Mouse (Mus musculus): Measurements from ENCODE around the gene Plagl1. TPM values are rescaled to one million over a fixed set of nuclear protein-coding genes. Genes with fewer than 3 reads are reported as not detected.

Gene Plagl1
- total and polyA plus RNA-seq, 3 experiments = not detected

DNA sequence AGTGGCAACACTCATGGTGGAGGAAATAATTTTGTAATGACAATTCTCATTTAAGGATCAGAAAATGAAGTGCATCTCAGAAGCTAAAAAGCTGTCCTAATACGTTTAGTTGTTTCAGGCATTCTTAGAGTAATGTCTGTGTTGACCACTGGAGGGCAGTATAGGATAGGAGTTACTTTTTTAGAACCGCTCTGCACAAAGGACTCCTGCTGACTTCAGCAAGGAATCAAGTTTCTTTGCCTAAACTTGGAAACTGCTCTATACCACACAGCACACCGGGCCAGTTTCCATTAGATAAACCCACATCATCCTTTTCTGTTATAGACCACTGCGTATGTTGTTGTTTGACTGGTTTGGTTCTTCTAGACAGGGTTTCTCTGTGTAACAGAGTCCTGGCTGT, 43.7 kb upstream of the Plagl1 start:
- Histone ChIP-seq H3K27me3 (ENCODE audit: control insufficient read depth in 1 of 2, insufficient read depth in 2 of 2, low read length in 2 of 2) (no peaks in the 10 kb centered on the region), H3K27ac (ENCODE audit: control insufficient read depth, low read depth, low read length) (no peak overlapping the region), H3K79me2 (ENCODE audit: control insufficient read depth, insufficient read depth, low read length, poor library complexity) (no peaks in the 10 kb centered on the region), H3K4me1 (ENCODE audit: control insufficient read depth in 1 of 2, insufficient read depth in 2 of 2, low read length in 2 of 2) (no peaks in the 10 kb centered on the region), H3K9ac (ENCODE audit: control insufficient read depth, low read depth, low read length, poor library complexity, severe bottlenecking) (no peak overlapping the region), H3K36me3 (ENCODE audit: control insufficient read depth in 1 of 2, insufficient read depth in 2 of 2, low read length in 2 of 2) (no peaks in the 10 kb centered on the region; a peak in 1 of 4 replicates), H3K4me3 (ENCODE audit: control insufficient read depth in 1 of 2, insufficient read depth in 1 of 2, low read depth in 2 of 2, low read length in 2 of 2) (no peak overlapping the region), H3K9me3 (replicated peaks; ENCODE audit: insufficient read depth, low read length) (no peaks in the 10 kb centered on the region)
- peak; percentile 86 for DNase-seq (ENCODE audit: low read depth, low spot score)
- TF ChIP-seq ZC3H11A (IDR thresholded peaks at IDR 0.05; ENCODE audit: low read depth, low read length) = peak; percentile 93
- TF ChIP-seq NRF1 (IDR thresholded peaks at IDR 0.05; ENCODE audit: insufficient read depth, low read depth, low read length, poor library complexity, severe bottlenecking) = no peak
- no peak for TF ChIP-seq CHD1 (IDR thresholded peaks at IDR 0.05; ENCODE audit: low read depth, low read length)
- TF ChIP-seq EP300 (IDR thresholded peaks at IDR 0.05; ENCODE audit: low read depth in 1 of 2, low read length in 2 of 2) = no peak
- no peak for TF ChIP-seq MAFK (IDR thresholded peaks at IDR 0.05; ENCODE audit: borderline replicate concordance, low read depth, low read length)
- peak; percentile 96 for TF ChIP-seq RAD21 (IDR thresholded peaks at IDR 0.05; ENCODE audit: low read depth, low read length)
- no peak for TF ChIP-seq MYC (IDR thresholded peaks at IDR 0.05; ENCODE audit: low read depth, low read length)
- no peak for TF ChIP-seq RCOR1 (IDR thresholded peaks at IDR 0.05; ENCODE audit: low read depth, low read length)
- no peak for TF ChIP-seq MYB (IDR thresholded peaks at IDR 0.05; ENCODE audit: low read depth, low read length)
- peak; percentile 86 for TF ChIP-seq SMC3 (IDR thresholded peaks at IDR 0.05; ENCODE audit: low read depth, low read length)
- TF ChIP-seq CTCF (IDR thresholded peaks at IDR 0.05 in 2 of 3, conservative IDR thresholded peaks at IDR 0.05 in 1 of 3; ENCODE audit: control insufficient read depth in 1 of 3, insufficient read depth in 1 of 3, low read depth in 2 of 3, low read length in 3 of 3, poor library complexity in 1 of 3, severe bottlenecking in 1 of 3) = peak; percentile 39 to 90 (median 62)
- TF ChIP-seq MAZ (IDR thresholded peaks at IDR 0.05; ENCODE audit: low read depth, low read length) = no peak

DNA sequence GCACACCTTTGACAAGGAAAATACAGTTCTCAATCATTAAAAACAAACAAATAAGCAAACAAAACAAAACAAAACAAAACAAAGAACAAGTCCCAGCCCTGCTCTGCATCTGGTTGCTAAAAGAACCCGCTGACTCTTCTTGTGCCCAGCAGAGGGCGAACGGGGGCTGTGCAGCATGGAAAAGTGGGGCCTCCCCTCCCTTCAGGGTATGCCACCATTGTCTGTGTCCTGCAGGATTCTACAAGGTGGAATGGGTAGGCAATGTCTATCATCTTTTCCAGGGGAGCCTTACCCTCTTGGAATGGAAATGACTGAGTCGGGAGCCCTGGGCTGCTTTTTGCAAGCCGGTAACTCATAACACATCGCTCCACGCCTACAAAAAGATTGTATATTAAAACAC, 41.8 kb upstream of the Plagl1 start:
- H3K4me3 ChIP-seq (ENCODE audit: control insufficient read depth in 1 of 2, insufficient read depth in 1 of 2, low read depth in 2 of 2, low read length in 2 of 2) = no peak overlapping the region
- H3K9me3 ChIP-seq (replicated peaks; ENCODE audit: insufficient read depth, low read length) = no peaks in the 10 kb centered on the region
- DNase-seq (ENCODE audit: low read depth, low spot score) = peak; percentile 51
- no peaks in the 10 kb centered on the region for H3K27me3 ChIP-seq (ENCODE audit: control insufficient read depth in 1 of 2, insufficient read depth in 2 of 2, low read length in 2 of 2)
- no peak overlapping the region for H3K9ac ChIP-seq (ENCODE audit: control insufficient read depth, low read depth, low read length, poor library complexity, severe bottlenecking)
- H3K79me2 ChIP-seq (ENCODE audit: control insufficient read depth, insufficient read depth, low read length, poor library complexity) = no peaks in the 10 kb centered on the region
- no peaks in the 10 kb centered on the region for H3K4me1 ChIP-seq (ENCODE audit: control insufficient read depth in 1 of 2, insufficient read depth in 2 of 2, low read length in 2 of 2)
- TF ChIP-seq NRF1 (IDR thresholded peaks at IDR 0.05; ENCODE audit: insufficient read depth, low read depth, low read length, poor library complexity, severe bottlenecking) (no peak), ELF1 (IDR thresholded peaks at IDR 0.05; ENCODE audit: low read depth, low read length) (no peak), MYB (IDR thresholded peaks at IDR 0.05; ENCODE audit: low read depth, low read length) (no peak), SMC3 (IDR thresholded peaks at IDR 0.05; ENCODE audit: low read depth, low read length) (peak; percentile 73), BHLHE40 (IDR thresholded peaks at IDR 0.05; ENCODE audit: borderline replicate concordance, low read depth, low read length) (no peak), MAX (IDR thresholded peaks at IDR 0.05; ENCODE audit: low read length) (no peak), CHD1 (IDR thresholded peaks at IDR 0.05; ENCODE audit: low read depth, low read length) (no peak), TAL1 (IDR thresholded peaks at IDR 0.05; ENCODE audit: low read length) (no peak), MYC (IDR thresholded peaks at IDR 0.05; ENCODE audit: low read depth, low read length) (no peak), MEF2A (IDR thresholded peaks at IDR 0.05; ENCODE audit: extremely low read depth, insufficient replicate concordance, low read depth, low read length, poor library complexity, severe bottlenecking) (no peak), E2F4 (IDR thresholded peaks at IDR 0.05; ENCODE audit: borderline replicate concordance, low read depth, low read length) (no peak), MAFK (IDR thresholded peaks at IDR 0.05; ENCODE audit: borderline replicate concordance, low read depth, low read length) (no peak), GABPA (IDR thresholded peaks at IDR 0.05; ENCODE audit: low read depth, low read length) (no peak), ZC3H11A (IDR thresholded peaks at IDR 0.05; ENCODE audit: low read depth, low read length) (peak; percentile 44; the same call in 1 of the 2 replicates), CTCF (IDR thresholded peaks at IDR 0.05 in 2 of 3, conservative IDR thresholded peaks at IDR 0.05 in 1 of 3; ENCODE audit: control insufficient read depth in 1 of 3, insufficient read depth in 1 of 3, low read depth in 2 of 3, low read length in 3 of 3, poor library complexity in 1 of 3, severe bottlenecking in 1 of 3) (peak; percentile 52 to 80 (median 64)), RAD21 (IDR thresholded peaks at IDR 0.05; ENCODE audit: low read depth, low read length) (peak; percentile 48)
- no peaks in the 10 kb centered on the region; a peak in 1 of 4 replicates for H3K36me3 ChIP-seq (ENCODE audit: control insufficient read depth in 1 of 2, insufficient read depth in 2 of 2, low read length in 2 of 2)
- H3K27ac ChIP-seq (ENCODE audit: control insufficient read depth, low read depth, low read length) = no peak overlapping the region
